Mouse (Mus musculus) ES-E14 (cell line): Measurements from ENCODE around the gene Olfr1188. TPM values are rescaled to one million over a fixed set of nuclear protein-coding genes. Genes with fewer than 3 reads are reported as not detected.
"Not testable (repeated sequence)": the region's sequence is repeated elsewhere in the genome, so short reads cannot be mapped to it uniquely, and the experiment has no call there.

Experiments
- DNase-seq: peaks from one replicate; pipeline ENCODE4 v3.0.0-alpha.2; 2013; ENCODE audit warnings: low read depth, low spot score
- H3K27ac ChIP-seq: 2 replicates; pipeline ENCODE4 v1.5.1; 2012; ENCODE audit warnings: low read depth, mild to moderate bottlenecking, low read length, moderate library complexity, mixed read lengths; ENCODE audit not compliant: poor library complexity, insufficient read depth, severe bottlenecking
- H3K36me3 ChIP-seq: 2 replicates; pipeline ENCODE4 v1.6.1; 2012; ENCODE audit warnings: mild to moderate bottlenecking, low read length, moderate library complexity, mixed read lengths; ENCODE audit not compliant: control insufficient read depth, poor library complexity, insufficient read depth, severe bottlenecking
- H3K4me1 ChIP-seq, 2 experiments: fragments of 150-350 bp in 1 of 2; sonication (generic) in 1 of 2; 2 replicates each; pipeline ENCODE4 v1.6.1; 2012; ENCODE audit warnings: low read length in 2 of 2, mild to moderate bottlenecking in 1 of 2, mixed read lengths in 1 of 2; ENCODE audit not compliant: control insufficient read depth in 2 of 2, insufficient read depth in 2 of 2, poor library complexity in 1 of 2
- H3K4me3 ChIP-seq, 2 experiments: fragments of 150-350 bp in 1 of 2; sonication (generic) in 1 of 2; 2 replicates each; pipeline ENCODE4 v1.5.1; 2012; ENCODE audit warnings: low read length in 2 of 2, low read depth in 1 of 2, mild to moderate bottlenecking in 1 of 2, mixed read lengths in 1 of 2; ENCODE audit not compliant: insufficient read depth in 1 of 2, poor library complexity in 1 of 2, severe bottlenecking in 1 of 2
- H3K9ac ChIP-seq: 2 replicates; pipeline ENCODE4 v1.6.1; 2012; ENCODE audit warnings: low read depth, mild to moderate bottlenecking, low read length, mixed read lengths; ENCODE audit not compliant: poor library complexity, insufficient read depth, severe bottlenecking
- H3K9me3 ChIP-seq: fragments of 150-350 bp; sonication (generic); 2 replicates; pipeline ENCODE4 v1.6.1; 2012; ENCODE audit warnings: low read depth, mild to moderate bottlenecking, low read length; ENCODE audit not compliant: control insufficient read depth, insufficient read depth
- CHD2 ChIP-seq: IDR thresholded peaks from 2 replicates; pipeline ENCODE4 v1.6.1; 2014; ENCODE audit warnings: mild to moderate bottlenecking, low read depth, low read length, inconsistent platforms
- HCFC1 ChIP-seq: IDR thresholded peaks from 2 replicates; pipeline ENCODE4 v1.6.1; 2012; ENCODE audit warnings: low read length, inconsistent platforms, borderline replicate concordance; ENCODE audit not compliant: insufficient read depth
- MAFK ChIP-seq: IDR thresholded peaks from 2 replicates; pipeline ENCODE4 v1.6.1; 2014; ENCODE audit warnings: mild to moderate bottlenecking, low read depth, low read length, inconsistent platforms; ENCODE audit not compliant: insufficient read depth
- ZC3H11A ChIP-seq: IDR thresholded peaks from 2 replicates; pipeline ENCODE4 v1.6.1; 2012; ENCODE audit warnings: low read depth, mild to moderate bottlenecking, inconsistent platforms, low read length, borderline replicate concordance
- ZNF384 ChIP-seq: IDR thresholded peaks from 2 replicates; pipeline ENCODE4 v1.6.1; 2012; ENCODE audit warnings: low read depth, low read length, inconsistent platforms
- in situ Hi-C, 2 experiments: fragments of 600-800 bp; cut with MboI; formaldehyde crosslinking; loops; one replicate each; pipeline ENCODE4 v1.15.1; 2025; ENCODE audit warnings: low sequenced_read_pairs in 2 of 2, inconsistent platforms in 1 of 2; ENCODE audit not compliant: unreplicated experiment in 2 of 2
- total RNA-seq: library from RNA; depleted of rRNA; stranded (reverse); fragments of 300-350 nt; gene quantifications from 2 replicates; pipeline ENCODE4 v1.2.3, GENCODE M21; 2012; rRNA removed

The Olfr1188 gene
- not detected in 2 replicates for total RNA-seq

- Histone ChIP-seq H3K4me1 (no peaks in the 10 kb centered on the region), H3K9me3 (no peaks in the 10 kb centered on the region), H3K4me3 (no peak within 1 kb of the TSS), H3K27ac (no peak within 1 kb of the TSS), H3K9ac (no peak within 1 kb of the TSS), H3K36me3 (no peaks in the 10 kb centered on the region)
- in situ Hi-C loops: no loop called here
- TF ChIP-seq MAFK: no peak
- no peak for DNase-seq
Observed at GRCm38 (mm10) chr2:88556635-88557034, at the start of gene Olfr1188. Gene Olfr1188, plus strand, starts transcription at chr2:88556935.

GRCm38 (mm10) chr2:88518251-88518650, 38.5 kb upstream of the Olfr1188 start, which contains the start of gene Olfr1186:
Gene Olfr1186, plus strand, starts transcription at chr2:88518551.
- in situ Hi-C loops: no loop called here
- Histone ChIP-seq H3K36me3 (no peaks in the 10 kb centered on the region), H3K9me3 (no peaks in the 10 kb centered on the region), H3K4me3 (no peak within 1 kb of the TSS), H3K27ac (no peak within 1 kb of the TSS), H3K9ac (no peak within 1 kb of the TSS), H3K4me1 (no peaks in the 10 kb centered on the region)
- TF ChIP-seq MAFK: no peak
- TF ChIP-seq ZC3H11A: no peak
- TF ChIP-seq CHD2: no peak
- TF ChIP-seq ZNF384: no peak
- no peak for TF ChIP-seq HCFC1
- no peak for DNase-seq

GRCm38 (mm10) chr2:88525720-88526119, 31.0 kb upstream of the Olfr1188 start:
- Histone ChIP-seq H3K36me3 (no peaks in the 10 kb centered on the region), H3K4me1 (no peaks in the 10 kb centered on the region)
- in situ Hi-C loops: no loop called here

GRCm38 (mm10) chr2:88572696-88573095, 16.0 kb downstream of the Olfr1188 start:
- H3K27ac ChIP-seq, H3K36me3 ChIP-seq, in situ Hi-C loops, H3K4me3 ChIP-seq, H3K9ac ChIP-seq, H3K9me3 ChIP-seq, DNase-seq, H3K4me1 ChIP-seq: not testable (repeated sequence)

More at GRCm38 (mm10) chr2:88525720-88526119, 31.0 kb upstream of the Olfr1188 start:
- H3K9me3 ChIP-seq: no peaks in the 10 kb centered on the region; the same call in 1 of the 2 replicates
- H3K4me3 ChIP-seq: no peak overlapping the region
- no peak overlapping the region for H3K9ac ChIP-seq
- TF ChIP-seq CHD2 (no peak), MAFK (no peak), ZNF384 (no peak), ZC3H11A (no peak), HCFC1 (no peak)
- no peak overlapping the region for H3K27ac ChIP-seq
- DNase-seq: no peak

GRCm38 (mm10) chr2:88586154-88586553, 29.4 kb downstream of the Olfr1188 start, which contains the start of gene Olfr1189:
Gene Olfr1189, plus strand, starts transcription at chr2:88586454.
- no peak for DNase-seq
- Histone ChIP-seq H3K27ac (no peak within 1 kb of the TSS), H3K4me3 (no peak within 1 kb of the TSS), H3K4me1 (no peaks in the 10 kb centered on the region), H3K9ac (no peak within 1 kb of the TSS), H3K9me3 (no peaks in the 10 kb centered on the region), H3K36me3 (no peaks in the 10 kb centered on the region)
- in situ Hi-C loops: no loop called here
- no peak for TF ChIP-seq CHD2
- TF ChIP-seq HCFC1: no peak
- TF ChIP-seq ZNF384: no peak

Other genes starting within 250 kb of the Olfr1188 start
- gene Olfr1174-ps, start 241.8 kb upstream of the Olfr1188 start, total RNA-seq: not detected in 2 replicates
- not detected in 2 replicates for gene Olfr1175-ps, start 229.7 kb upstream of the Olfr1188 start, total RNA-seq
- not detected in 2 replicates for gene Olfr1176, start 220.2 kb upstream of the Olfr1188 start, total RNA-seq
- gene Olfr1177-ps, start 210.4 kb upstream of the Olfr1188 start, total RNA-seq: not detected in 2 replicates
- gene Olfr1178, start 169.9 kb upstream of the Olfr1188 start, total RNA-seq: not detected in 2 replicates
- gene Olfr1179, start 150.5 kb upstream of the Olfr1188 start, total RNA-seq: not detected in 2 replicates
- not detected in 2 replicates for gene Olfr1180, start 137.8 kb upstream of the Olfr1188 start, total RNA-seq
- gene Olfr1181, start 130.8 kb upstream of the Olfr1188 start, total RNA-seq: not detected in 2 replicates
- not detected in 2 replicates for gene Gm13757, start 107.8 kb upstream of the Olfr1188 start, total RNA-seq
- not detected in 2 replicates for gene Olfr1183, start 102.1 kb upstream of the Olfr1188 start, total RNA-seq
- not detected in 2 replicates for gene Olfr1184, start 73.3 kb upstream of the Olfr1188 start, total RNA-seq
- not detected in 2 replicates for gene Olfr1185-ps1, start 63.6 kb upstream of the Olfr1188 start, total RNA-seq
- gene Olfr1186, start 38.4 kb upstream of the Olfr1188 start, total RNA-seq: not detected in 2 replicates
- not detected in 2 replicates for gene Olfr1189, start 29.5 kb downstream of the Olfr1188 start, total RNA-seq
- not detected in 2 replicates for gene Olfr1191-ps1, start 83.6 kb downstream of the Olfr1188 start, total RNA-seq
- not detected in 2 replicates for gene Olfr1192-ps1, start 91.6 kb downstream of the Olfr1188 start, total RNA-seq
- not detected in 2 replicates for gene Olfr1193, start 118.7 kb downstream of the Olfr1188 start, total RNA-seq
- gene Olfr1195, start 132.3 kb downstream of the Olfr1188 start, total RNA-seq: not detected in 2 replicates
- 0.09 and 0.11 TPM in 2 replicates for gene Olfr1196, start 147.7 kb downstream of the Olfr1188 start, total RNA-seq
- not detected in 2 replicates for gene Olfr1197, start 175.4 kb downstream of the Olfr1188 start, total RNA-seq
- gene Olfr1198, start 194.4 kb downstream of the Olfr1188 start, total RNA-seq: not detected in 2 replicates
- not detected in 2 replicates for gene Olfr1199, start 203.5 kb downstream of the Olfr1188 start, total RNA-seq
- gene Olfr1200, start 213.6 kb downstream of the Olfr1188 start, total RNA-seq: not detected in 2 replicates
- gene Olfr1201, start 236.1 kb downstream of the Olfr1188 start, total RNA-seq: not detected in 2 replicates